Mouse (Mus musculus) megakaryocyte, embryonic 14.5 days (primary cell): Measurements from ENCODE around the gene Tmem143. TPM values are rescaled to one million over a fixed set of nuclear protein-coding genes. Genes with fewer than 3 reads are reported as not detected.
"Not testable (repeated sequence)": the region's sequence is repeated elsewhere in the genome, so short reads cannot be mapped to it uniquely, and the experiment has no call there.

Experiments used
- H3K27me3 ChIP-seq: replicated peaks from 2 replicates; pipeline ENCODE3; 2012; ENCODE audit warnings: inconsistent platforms
- H3K36me3 ChIP-seq: replicated peaks from 2 replicates; pipeline ENCODE3; 2012; ENCODE audit warnings: low read length, inconsistent platforms, mixed read lengths
- H3K4me1 ChIP-seq: 2 replicates; pipeline ENCODE4 v1.6.1; 2012; ENCODE audit warnings: inconsistent platforms
- H3K4me3 ChIP-seq: replicated peaks from 2 replicates; pipeline ENCODE3; 2012; ENCODE audit warnings: moderate library complexity, mild to moderate bottlenecking, inconsistent platforms
- H3K9me3 ChIP-seq: 2 replicates; pipeline ENCODE4 v1.6.1; 2012; ENCODE audit warnings: inconsistent platforms
- FLI1 ChIP-seq: IDR thresholded peaks from 2 replicates; pipeline ENCODE4 v1.6.1; 2012; ENCODE audit warnings: low read length, inconsistent platforms, mixed read lengths
- GATA1 ChIP-seq: IDR thresholded peaks from 3 replicates; pipeline ENCODE4 v1.6.1; 2012; ENCODE audit warnings: mixed read lengths, low read length, inconsistent platforms, borderline replicate concordance
- polyA plus RNA-seq: library from polyadenylated mRNA; stranded (reverse); fragments of >175 nt; gene quantifications from 2 replicates; pipeline ENCODE4 v1.2.3, GENCODE M21; 2012; ENCODE audit warnings: low replicate concordance; ENCODE audit not compliant: insufficient read depth

Tmem143 gene
- polyA plus RNA-seq, 1 experiment, result 32.5 TPM

DNA sequence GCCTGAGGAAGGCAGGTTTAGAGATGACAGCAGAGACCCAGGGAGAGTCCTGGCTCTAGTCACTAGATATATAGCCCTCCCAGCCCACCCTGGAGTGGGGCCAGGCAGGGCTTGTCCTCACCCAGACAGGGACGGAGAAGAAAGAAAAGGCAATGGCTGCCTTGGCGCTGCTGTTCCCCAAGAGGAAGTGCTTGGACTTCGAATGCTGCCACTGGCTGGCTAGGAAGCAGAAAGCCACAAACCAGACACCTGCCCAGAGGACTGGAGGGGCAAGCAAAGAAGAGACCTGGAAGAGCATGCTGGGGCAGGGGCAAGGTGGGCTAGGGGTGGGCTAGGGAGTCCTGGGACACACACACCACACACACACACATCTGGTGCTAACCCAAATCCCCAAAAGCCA lies 9.5 kb upstream of the Tmem143 start:
- Histone ChIP-seq H3K4me3 (no peak overlapping the region), H3K9me3 (no peaks in the 10 kb centered on the region), H3K4me1 (peaks cover 27% of the 10 kb centered on the region), H3K36me3 (peaks cover 43% of the 10 kb centered on the region), H3K27me3 (no peaks in the 10 kb centered on the region)
- TF ChIP-seq GATA1 (no peak), FLI1 (no peak)

DNA sequence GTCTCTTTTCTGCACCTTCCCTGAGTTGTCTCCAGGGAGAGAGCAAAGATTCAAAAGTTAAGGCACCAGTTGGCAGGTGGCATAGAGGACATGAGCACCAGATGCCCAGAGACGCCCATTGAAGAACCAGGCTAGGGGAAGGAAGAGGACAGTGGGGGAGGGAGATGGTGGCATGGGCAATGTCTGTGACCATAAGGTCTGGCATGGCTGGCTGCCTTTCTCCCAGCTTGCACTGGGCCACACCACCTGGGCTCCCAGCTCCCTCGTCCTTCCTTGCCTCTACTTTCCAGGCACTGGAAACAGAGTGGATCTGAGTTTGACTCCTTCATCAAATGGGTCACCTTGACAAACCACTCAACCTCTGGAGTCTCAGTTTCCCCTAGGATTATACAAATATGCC lies 4.1 kb upstream of the Tmem143 start:
- H3K27me3 ChIP-seq, result peaks cover 8% of the 10 kb centered on the region
- H3K4me3 ChIP-seq, result no peak overlapping the region
- H3K9me3 ChIP-seq, result 0 out of 2 replicates have a peak, but pooled peaks cover 3% of the 10 kb centered on the region
- TF ChIP-seq FLI1, result no peak
- no peak for TF ChIP-seq GATA1
- H3K36me3 ChIP-seq, result no peaks in the 10 kb centered on the region
- peaks cover 45% of the 10 kb centered on the region for H3K4me1 ChIP-seq

DNA sequence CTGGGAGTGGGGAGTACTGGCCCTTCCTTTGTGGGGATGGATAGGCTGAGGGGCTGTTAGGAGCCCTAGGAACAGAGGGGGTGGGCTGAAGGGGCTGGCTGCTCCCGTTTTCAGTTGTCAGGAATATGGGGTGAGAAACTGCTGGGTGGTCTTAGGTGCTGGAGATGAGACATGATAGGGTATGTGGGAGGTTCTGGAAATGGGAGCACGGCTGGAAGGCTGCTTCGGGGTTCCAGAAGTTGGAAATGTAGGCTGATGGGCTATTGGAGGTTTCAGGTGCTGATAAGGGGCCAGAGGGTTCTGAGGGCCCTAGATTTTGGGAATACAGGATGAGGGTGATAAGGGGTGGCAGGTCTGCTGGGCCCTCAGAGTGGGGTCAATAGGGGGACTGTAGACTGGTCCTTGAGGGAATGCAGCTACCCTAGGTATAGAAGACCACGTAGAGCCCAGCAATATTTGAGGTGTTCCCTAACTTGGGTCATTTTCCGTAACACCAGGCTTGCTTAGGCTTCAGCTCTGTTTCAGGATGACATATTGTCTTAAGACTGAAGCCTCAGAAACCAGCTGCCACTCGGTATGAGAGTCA lies 717 bp upstream of the Tmem143 start:
- Histone ChIP-seq H3K36me3 (peaks cover 14% of the 10 kb centered on the region), H3K4me3 (peak overlapping the region; percentile 94), H3K4me1 (peaks cover 41% of the 10 kb centered on the region), H3K27me3 (peaks cover 8% of the 10 kb centered on the region), H3K9me3 (0 out of 2 replicates have a peak, but pooled peaks cover 3% of the 10 kb centered on the region)
- no peak for TF ChIP-seq FLI1
- no peak for TF ChIP-seq GATA1

DNA sequence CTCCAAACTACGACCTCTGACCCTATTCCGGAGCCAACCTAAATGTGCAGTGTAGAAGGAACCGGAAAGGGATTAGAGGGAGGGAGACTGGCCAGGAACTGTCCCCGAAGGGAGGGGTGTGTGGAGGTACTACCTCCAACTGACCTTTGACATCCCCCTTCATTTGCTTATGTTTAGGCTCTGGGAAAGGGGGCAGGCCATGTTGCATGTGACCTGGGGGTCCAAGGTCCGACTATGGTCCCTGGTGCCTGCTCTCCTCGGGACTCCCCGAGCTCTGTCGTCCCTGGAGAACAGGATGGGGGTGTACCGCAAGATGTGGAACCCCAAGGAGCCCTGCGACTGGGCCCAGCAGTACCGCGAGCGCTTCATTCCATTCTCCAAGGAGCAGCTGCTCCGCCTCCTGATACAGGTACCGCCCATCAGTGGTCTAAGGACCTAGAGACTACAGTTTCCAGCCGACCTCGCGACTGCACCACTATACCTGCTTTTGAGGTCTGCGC lies 567 bp downstream of the Tmem143 start:
- 0 out of 2 replicates have a peak, but pooled peaks cover 3% of the 10 kb centered on the region for H3K9me3 ChIP-seq
- H3K4me3 ChIP-seq, result peak overlapping the region; percentile 94
- peaks cover 47% of the 10 kb centered on the region for H3K4me1 ChIP-seq
- peaks cover 8% of the 10 kb centered on the region for H3K27me3 ChIP-seq
- peaks cover 14% of the 10 kb centered on the region for H3K36me3 ChIP-seq
- no peak for TF ChIP-seq GATA1

DNA sequence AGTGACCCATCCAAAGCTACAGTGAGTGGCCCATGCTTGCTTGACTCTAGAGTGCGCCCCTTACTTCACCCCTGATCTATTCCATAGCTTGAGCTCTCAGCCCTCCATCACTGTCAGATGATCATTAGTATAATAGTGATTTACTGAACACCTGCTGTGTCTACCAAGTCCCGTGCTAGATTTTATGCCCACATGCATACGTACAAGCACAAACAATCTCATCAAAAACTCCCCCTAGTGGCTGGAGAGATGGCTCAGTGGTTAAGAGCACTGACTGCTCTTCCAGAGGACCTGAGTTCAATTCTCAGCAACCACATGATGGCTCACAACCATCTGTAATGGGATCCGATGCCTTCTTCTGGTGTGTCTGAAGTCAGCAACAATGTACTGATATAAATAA lies 1.4 kb downstream of the Tmem143 start:
- H3K36me3 ChIP-seq, result peaks cover 14% of the 10 kb centered on the region
- peak overlapping the region; percentile 94 for H3K4me3 ChIP-seq
- not testable (repeated sequence) for H3K27me3 ChIP-seq

DNA sequence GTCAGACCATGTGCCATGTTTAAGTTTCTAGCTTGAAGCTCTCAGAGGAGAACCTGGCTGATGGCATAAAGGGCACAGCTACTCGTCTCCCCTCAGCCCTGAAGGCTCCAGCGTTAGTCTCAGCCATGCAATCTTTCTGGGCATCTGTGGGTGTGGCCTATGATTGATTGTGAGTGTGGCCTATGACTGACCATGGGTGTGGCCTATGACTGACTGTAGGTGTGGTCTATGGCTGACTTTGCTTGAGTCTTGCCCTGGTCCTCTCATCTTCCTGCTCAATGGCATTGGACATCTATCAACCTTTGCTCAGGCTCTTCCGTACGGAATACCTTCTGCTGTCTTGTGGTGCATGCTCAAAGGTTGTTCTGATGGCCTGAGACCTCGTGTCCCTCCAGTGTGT lies 4.8 kb downstream of the Tmem143 start:
- TF ChIP-seq FLI1 (no peak), GATA1 (no peak)
- H3K27me3 ChIP-seq, result no peaks in the 10 kb centered on the region
- peaks cover 34% of the 10 kb centered on the region for H3K4me1 ChIP-seq
- H3K9me3 ChIP-seq, result no peaks in the 10 kb centered on the region
- H3K4me3 ChIP-seq, result no peak overlapping the region
- H3K36me3 ChIP-seq, result peaks cover 25% of the 10 kb centered on the region

More for the DNA sequence above, 1.4 kb downstream of the Tmem143 start:
- H3K4me1 ChIP-seq, result peaks cover 41% of the 10 kb centered on the region
- not testable (repeated sequence) for H3K9me3 ChIP-seq

DNA sequence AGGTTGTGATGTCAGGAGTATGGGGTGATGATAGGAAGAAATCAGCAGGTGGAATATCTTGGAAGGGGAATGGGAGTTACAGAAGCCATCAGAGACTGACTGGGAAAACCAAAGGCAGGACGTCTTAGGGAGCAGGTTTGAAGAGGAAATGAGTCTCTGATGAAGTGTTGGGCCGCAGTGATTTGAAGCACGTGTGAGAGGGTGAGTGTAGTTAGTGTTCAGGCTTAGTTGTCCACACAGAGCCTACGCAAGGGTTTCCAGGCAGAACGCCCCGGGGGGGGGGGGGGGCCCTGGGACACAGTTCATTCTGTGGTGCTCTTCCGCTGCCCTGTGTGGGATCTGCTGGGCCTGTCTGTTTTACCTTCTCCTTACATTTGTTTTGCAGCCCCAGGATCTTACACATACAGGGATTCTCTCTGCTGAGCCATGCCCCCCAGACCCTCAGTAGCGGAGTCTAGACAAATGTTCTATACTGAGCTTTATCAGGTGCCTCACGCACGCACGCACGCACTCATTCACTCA lies 5.8 kb downstream of the Tmem143 start:
- Histone ChIP-seq H3K36me3 (peaks cover 33% of the 10 kb centered on the region), H3K4me1 (peaks cover 30% of the 10 kb centered on the region), H3K4me3 (no peak overlapping the region), H3K27me3 (no peaks in the 10 kb centered on the region), H3K9me3 (no peaks in the 10 kb centered on the region)
- no peak for TF ChIP-seq FLI1
- no peak for TF ChIP-seq GATA1

DNA sequence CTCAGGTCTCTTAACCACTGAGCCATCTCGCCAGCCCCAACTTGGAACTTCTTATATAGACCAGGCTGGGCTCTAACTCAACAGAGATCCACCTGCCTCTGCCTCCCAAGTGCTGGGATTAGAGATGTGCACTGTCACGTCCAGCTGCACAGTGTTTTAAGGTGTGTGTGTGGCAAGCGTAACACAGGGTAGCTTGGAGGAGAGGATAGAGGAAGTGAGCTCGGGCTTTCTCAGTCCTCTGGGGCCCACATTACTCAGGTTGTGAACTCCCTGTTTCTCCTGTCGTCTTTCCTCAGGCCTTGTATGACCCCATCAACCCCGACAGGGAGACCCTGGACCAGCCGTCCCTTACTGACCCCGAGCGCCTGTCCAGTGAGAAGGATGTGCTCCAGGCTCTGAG lies 9.9 kb downstream of the Tmem143 start:
- no peaks in the 10 kb centered on the region for H3K27me3 ChIP-seq
- H3K4me3 ChIP-seq, result no peak overlapping the region
- TF ChIP-seq FLI1, result no peak
- TF ChIP-seq GATA1, result no peak
- H3K4me1 ChIP-seq, result peaks cover 40% of the 10 kb centered on the region
- H3K9me3 ChIP-seq, result peaks cover 9% of the 10 kb centered on the region; the same call in 1 of the 2 replicates
- H3K36me3 ChIP-seq, result peaks cover 57% of the 10 kb centered on the region

DNA sequence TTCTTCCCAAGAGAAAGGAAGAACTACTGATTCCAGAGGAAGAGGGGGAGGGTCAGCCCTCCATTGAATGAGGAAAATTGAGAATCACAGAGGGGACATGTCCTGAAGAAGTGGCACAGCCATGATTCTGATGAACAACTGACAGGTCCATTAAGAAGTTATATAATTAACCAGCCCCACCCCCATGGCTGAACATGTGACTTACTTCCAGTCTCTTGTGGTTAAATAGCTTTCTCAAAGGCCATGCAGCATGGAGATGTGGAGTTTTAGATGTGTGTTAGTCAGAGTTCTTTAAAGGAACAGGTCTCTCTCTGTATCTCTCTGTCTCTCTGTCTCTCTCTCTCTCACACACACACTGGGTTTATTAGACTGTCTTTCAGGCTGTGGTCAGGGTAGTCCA lies 11.6 kb downstream of the Tmem143 start:
- Histone ChIP-seq H3K4me3 (no peak overlapping the region), H3K27me3 (no peaks in the 10 kb centered on the region), H3K4me1 (peaks cover 38% of the 10 kb centered on the region), H3K9me3 (peaks cover 9% of the 10 kb centered on the region; the same call in 1 of the 2 replicates), H3K36me3 (peaks cover 71% of the 10 kb centered on the region)
- TF ChIP-seq FLI1 (no peak), GATA1 (no peak)

DNA sequence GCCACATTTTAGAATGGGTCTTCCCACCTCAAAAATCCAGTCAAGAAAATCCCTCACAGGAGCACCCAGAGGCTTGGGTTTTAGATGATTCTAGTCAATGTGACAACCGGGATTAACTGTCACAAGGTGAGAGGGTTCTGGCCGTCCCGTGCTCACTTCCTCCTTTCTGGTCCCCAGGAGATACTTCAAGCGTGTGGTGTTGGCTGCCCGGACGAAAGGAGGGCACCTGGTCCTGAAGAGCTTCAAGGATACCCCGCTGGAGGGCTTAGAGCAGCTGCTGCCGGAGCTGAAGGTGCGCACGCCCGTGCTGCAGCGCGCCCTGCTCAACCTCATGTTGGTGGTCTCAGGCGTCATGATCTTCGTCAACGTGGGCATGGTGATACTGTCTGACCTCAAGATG lies 12.4 kb downstream of the Tmem143 start:
- TF ChIP-seq FLI1, result no peak
- no peak for TF ChIP-seq GATA1
- H3K36me3 ChIP-seq, result peaks cover 79% of the 10 kb centered on the region
- peaks cover 38% of the 10 kb centered on the region for H3K4me1 ChIP-seq
- no peaks in the 10 kb centered on the region for H3K27me3 ChIP-seq
- H3K4me3 ChIP-seq, result no peak overlapping the region
- peaks cover 9% of the 10 kb centered on the region; the same call in 1 of the 2 replicates for H3K9me3 ChIP-seq

DNA sequence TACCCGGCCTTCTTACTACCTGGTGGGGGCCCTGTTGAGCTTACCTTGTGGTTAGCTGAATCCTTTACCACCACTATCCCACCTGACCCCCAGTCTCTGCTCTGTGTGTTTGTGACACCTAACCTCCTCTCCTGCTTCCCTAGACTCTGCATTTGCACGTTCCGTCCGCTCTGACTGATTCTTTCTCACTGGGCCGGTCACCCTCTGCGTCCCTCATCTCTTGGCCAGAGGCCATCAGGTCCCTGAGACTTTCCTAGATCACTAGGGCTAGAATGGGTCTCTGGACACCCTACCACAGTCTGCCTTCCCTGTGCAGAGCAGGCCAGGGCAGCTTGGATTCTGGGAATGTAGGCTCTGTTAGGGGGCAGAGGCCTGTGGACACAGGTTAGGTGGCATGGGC lies 17.3 kb downstream of the Tmem143 start:
- no peak for TF ChIP-seq FLI1
- Histone ChIP-seq H3K4me1 (peaks cover 43% of the 10 kb centered on the region), H3K27me3 (no peaks in the 10 kb centered on the region), H3K36me3 (peaks cover 86% of the 10 kb centered on the region), H3K4me3 (no peak overlapping the region), H3K9me3 (peaks cover 9% of the 10 kb centered on the region; the same call in 1 of the 2 replicates)
